ENCODE assay signal across 25 mouse cellular contexts in the genomic region with DNA sequence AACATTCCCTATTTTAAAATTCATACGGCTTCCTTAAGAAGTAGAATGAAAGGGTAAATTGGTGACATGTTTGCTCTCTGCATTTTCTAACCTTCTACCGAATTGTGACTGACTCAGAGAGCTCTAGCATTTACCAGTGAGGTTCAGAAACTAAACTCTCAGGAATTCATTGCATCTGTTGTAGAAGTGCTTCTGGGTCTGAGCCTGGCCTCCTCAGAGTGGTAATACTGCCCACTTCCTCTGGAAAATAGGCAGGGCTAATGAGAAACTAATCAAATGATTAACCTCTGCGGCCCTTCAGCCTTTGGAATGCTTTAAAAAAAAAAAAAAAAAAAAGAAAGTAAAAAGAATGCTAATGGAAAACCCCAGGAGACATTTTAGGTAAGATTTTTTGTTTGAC. TPM values are rescaled to one million over a fixed set of nuclear protein-coding genes. Genes with fewer than 3 reads are reported as not detected.
DNase-seq lines count a peak whose midpoint lies in the region; ATAC-seq and TF ChIP-seq lines count a peak whose summit lies in the region.
"Had no signal": no experiment of that assay in that cellular context is flagged by ENCODE, and none has a peak within 500 bp of the region (broad histone marks: within the 10 kb centered on the region; RNA-seq: fewer than 3 reads in every experiment).

No protein-coding gene starts in this region.

- no peak for ATAC-seq in embryonic facial prominence, embryonic 11.5 days (replicated peaks; ENCODE audit: insufficient number of reproducible peaks, low FRiP score, low TSS enrichment, low read depth)
- ATAC-seq in kidney, embryonic 16.5 days (ENCODE audit: low FRiP score, low TSS enrichment), result no peak
- ATAC-seq: activated CD4-positive, CD25-positive, alpha-beta regulatory T cell, adult 4 months; CD4-positive, CD25-positive, alpha-beta regulatory T cell, adult 4 months; forebrain, embryonic 13.5 days; forebrain, embryonic 15.5 days; forebrain, postnatal 0 days; Patski had no signal

- no peak for TF ChIP-seq POLR2A in kidney, adult 2 months (IDR thresholded peaks at IDR 0.05; ENCODE audit: low read depth, low read length)

- no peaks in the 10 kb centered on the region for H3K4me1 ChIP-seq in embryonic facial prominence, embryonic 11.5 days (ENCODE audit: control insufficient read depth, insufficient read depth, low read length)
- peaks cover 21% of the 10 kb centered on the region for H3K4me1 ChIP-seq in embryonic facial prominence, embryonic 10.5 days
- H3K4me1 ChIP-seq in kidney, adult 2 months (ENCODE audit: control insufficient read depth, insufficient read depth, low read length), result peaks cover 18% of the 10 kb centered on the region; the same call in 1 of the 2 replicates
- no peaks in the 10 kb centered on the region for H3K4me1 ChIP-seq in kidney, embryonic 16.5 days (ENCODE audit: insufficient read depth, low read length)
- H3K4me1 ChIP-seq: embryonic facial prominence, embryonic 12.5 days; forebrain, embryonic 13.5 days; forebrain, embryonic 15.5 days had no signal

- peak; percentile 30 for DNase-seq in embryonic facial prominence, embryonic 11.5 days (ENCODE audit: low spot score)
- no peak for DNase-seq in embryonic facial prominence, embryonic 10.5 days (ENCODE audit: low spot score)
- peak; percentile 67 for DNase-seq in kidney, adult 2 months
- DNase-seq in kidney, postnatal 4 days, result no peak
- DNase-seq in kidney, postnatal 14 days, result no peak
- DNase-seq in right cerebral cortex, adult 18-20 months, result no peak
- DNase-seq: adrenal gland, adult 8-10 months; adrenal gland, postnatal 14 days; adrenal gland, postnatal 36 days; B cell, adult 2 months; cerebellum, adult 11-12 months; cerebellum, adult 2 months; cerebellum, adult 9-10 months; cerebellum, postnatal 10 days; cerebellum, postnatal 25 days; forebrain, postnatal 0 days had no signal

- H3K27ac ChIP-seq in embryonic facial prominence, embryonic 11.5 days (replicated peaks; ENCODE audit: low read depth, low read length), result no peak overlapping the region
- H3K27ac ChIP-seq in embryonic facial prominence, embryonic 10.5 days (replicated peaks), result no peak overlapping the region
- H3K27ac ChIP-seq in kidney, adult 2 months (ENCODE audit: insufficient read depth, low read depth, low read length), result peak overlapping the region; percentile 62; the same call in 1 of the 2 replicates
- 0 out of 2 replicates have a peak overlapping the region, but pooled peaks have one; percentile 43 for H3K27ac ChIP-seq in kidney, embryonic 16.5 days (ENCODE audit: low read length)
- H3K27ac ChIP-seq: embryonic facial prominence, embryonic 12.5 days; forebrain, embryonic 13.5 days; forebrain, embryonic 15.5 days had no signal

- WGBS in embryonic facial prominence, embryonic 11.5 days, result 37% methylated on average over 3 of the region's 3 CpGs
- 42% methylated on average over 3 of the region's 3 CpGs for WGBS in embryonic facial prominence, embryonic 10.5 days
- WGBS in kidney, adult 2 months, result 34% methylated on average over 3 of the region's 3 CpGs
- 57% methylated on average over 3 of the region's 3 CpGs for WGBS in kidney, embryonic 16.5 days

- H3K4me3 ChIP-seq in embryonic facial prominence, embryonic 11.5 days (ENCODE audit: low read depth, low read length), result no peak overlapping the region
- H3K4me3 ChIP-seq in embryonic facial prominence, embryonic 10.5 days, result no peak overlapping the region
- no peak overlapping the region for H3K4me3 ChIP-seq in kidney, adult 2 months (ENCODE audit: insufficient read depth, low read depth, low read length)
- H3K4me3 ChIP-seq in kidney, embryonic 16.5 days (ENCODE audit: low read length), result no peak overlapping the region
- H3K4me3 ChIP-seq: embryonic facial prominence, embryonic 12.5 days; forebrain, embryonic 13.5 days; forebrain, embryonic 15.5 days had no signal

- H3K27me3 ChIP-seq in embryonic facial prominence, embryonic 11.5 days (ENCODE audit: control insufficient read depth, insufficient read depth, low read length), result no peaks in the 10 kb centered on the region
- no peaks in the 10 kb centered on the region for H3K27me3 ChIP-seq in embryonic facial prominence, embryonic 10.5 days (replicated peaks; ENCODE audit: low read depth, poor library complexity, severe bottlenecking)
- no peaks in the 10 kb centered on the region for H3K27me3 ChIP-seq in kidney, adult 2 months (replicated peaks; ENCODE audit: control insufficient read depth, insufficient read depth, low read length)
- H3K27me3 ChIP-seq in kidney, embryonic 16.5 days (ENCODE audit: insufficient read depth, low read length), result no peaks in the 10 kb centered on the region
- H3K27me3 ChIP-seq: CH12.LX; embryonic facial prominence, embryonic 12.5 days; forebrain, embryonic 13.5 days; forebrain, embryonic 15.5 days; Patski had no signal

- H3K36me3 ChIP-seq in embryonic facial prominence, embryonic 11.5 days (replicated peaks; ENCODE audit: control insufficient read depth, insufficient read depth, low read depth, low read length), result peaks cover 9% of the 10 kb centered on the region
- peaks cover 75% of the 10 kb centered on the region for H3K36me3 ChIP-seq in embryonic facial prominence, embryonic 10.5 days (replicated peaks)
- no peaks in the 10 kb centered on the region; the same call in 1 of the 2 replicates for H3K36me3 ChIP-seq in kidney, adult 2 months (ENCODE audit: control insufficient read depth, insufficient read depth, low read length)
- peaks cover 18% of the 10 kb centered on the region for H3K36me3 ChIP-seq in kidney, embryonic 16.5 days (ENCODE audit: insufficient read depth, low read length)

- no peak for TF ChIP-seq CTCF in kidney, adult 2 months (conservative IDR thresholded peaks at IDR 0.05; ENCODE audit: insufficient read depth, insufficient read length, low read depth, low read length)

- H3K9ac ChIP-seq in embryonic facial prominence, embryonic 11.5 days (replicated peaks; ENCODE audit: low read length), result no peak overlapping the region
- H3K9ac ChIP-seq in kidney, embryonic 16.5 days (replicated peaks; ENCODE audit: low read length), result no peak overlapping the region
- H3K9ac ChIP-seq: embryonic facial prominence, embryonic 12.5 days; forebrain, embryonic 13.5 days; forebrain, embryonic 15.5 days; forebrain, postnatal 0 days had no signal

- no peaks in the 10 kb centered on the region for H3K9me3 ChIP-seq in embryonic facial prominence, embryonic 11.5 days (replicated peaks; ENCODE audit: control insufficient read depth, low read length)
- no peaks in the 10 kb centered on the region for H3K9me3 ChIP-seq in embryonic facial prominence, embryonic 10.5 days
- H3K9me3 ChIP-seq in kidney, embryonic 16.5 days (ENCODE audit: low read length), result no peaks in the 10 kb centered on the region
- H3K9me3 ChIP-seq: embryonic facial prominence, embryonic 12.5 days; forebrain, embryonic 13.5 days; forebrain, embryonic 15.5 days; G1E had no signal

- no peak overlapping the region for H3K4me2 ChIP-seq in embryonic facial prominence, embryonic 11.5 days (ENCODE audit: low read depth, low read length)
- H3K4me2 ChIP-seq in kidney, embryonic 16.5 days (replicated peaks; ENCODE audit: low read depth, low read length), result no peak overlapping the region
- H3K4me2 ChIP-seq: embryonic facial prominence, embryonic 12.5 days; forebrain, embryonic 13.5 days; forebrain, embryonic 15.5 days had no signal

RNA-seq across cellular contexts. Expression of a gene that starts 11.1 kb away (rescaled TPM):
- polyA plus RNA-seq in embryonic facial prominence, embryonic 11.5 days (2014; fragmentation: Nextera tagmentation; extraction: Ambion mirVana), result 230 and 250 TPM in 2 replicates
- polyA plus RNA-seq in embryonic facial prominence, embryonic 10.5 days (2016; fragmentation: Nextera tagmentation; extraction: Ambion mirVana), result 138 and 157 TPM in 2 replicates
- polyA plus RNA-seq in kidney, adult 2 months (2012; rRNA removed), result 380 and 386 TPM in 2 replicates
- 234 and 281 TPM in 2 replicates for polyA plus RNA-seq in kidney, embryonic 16.5 days (2015; fragmentation: Nextera tagmentation; extraction: Ambion mirVana)

RNA-seq across cellular contexts. Expression of a gene that starts 23.1 kb away (rescaled TPM):
- 425 and 429 TPM in 2 replicates for polyA plus RNA-seq in embryonic facial prominence, embryonic 11.5 days (2014; fragmentation: Nextera tagmentation; extraction: Ambion mirVana)
- 532 and 553 TPM in 2 replicates for polyA plus RNA-seq in embryonic facial prominence, embryonic 10.5 days (2016; fragmentation: Nextera tagmentation; extraction: Ambion mirVana)
- polyA plus RNA-seq in kidney, adult 2 months (2012; rRNA removed), result 45.1 and 88.3 TPM in 2 replicates
- polyA plus RNA-seq in kidney, embryonic 16.5 days (2015; fragmentation: Nextera tagmentation; extraction: Ambion mirVana), result 404 and 448 TPM in 2 replicates

RNA-seq across cellular contexts. Expression of a gene that starts 23.3 kb away (rescaled TPM):
- 188 and 218 TPM in 2 replicates for polyA plus RNA-seq in embryonic facial prominence, embryonic 11.5 days (2014; fragmentation: Nextera tagmentation; extraction: Ambion mirVana)
- polyA plus RNA-seq in embryonic facial prominence, embryonic 10.5 days (2016; fragmentation: Nextera tagmentation; extraction: Ambion mirVana), result 352 and 375 TPM in 2 replicates
- polyA plus RNA-seq in kidney, adult 2 months (2012; rRNA removed), result 158 and 178 TPM in 2 replicates
- 162 and 174 TPM in 2 replicates for polyA plus RNA-seq in kidney, embryonic 16.5 days (2015; fragmentation: Nextera tagmentation; extraction: Ambion mirVana)

RNA-seq across cellular contexts. Expression of a gene that starts 50.9 kb away (rescaled TPM):
- polyA plus RNA-seq in embryonic facial prominence, embryonic 11.5 days (2014; fragmentation: Nextera tagmentation; extraction: Ambion mirVana), result 42.4 and 42.9 TPM in 2 replicates
- polyA plus RNA-seq in embryonic facial prominence, embryonic 10.5 days (2016; fragmentation: Nextera tagmentation; extraction: Ambion mirVana), result 35.5 and 39.4 TPM in 2 replicates
- polyA plus RNA-seq in kidney, adult 2 months (2012; rRNA removed), result 19.1 and 24.6 TPM in 2 replicates
- 29.7 and 38.4 TPM in 2 replicates for polyA plus RNA-seq in kidney, embryonic 16.5 days (2015; fragmentation: Nextera tagmentation; extraction: Ambion mirVana)

RNA-seq across cellular contexts. Expression of a gene that starts 59.3 kb away (rescaled TPM):
- polyA plus RNA-seq in embryonic facial prominence, embryonic 11.5 days (2014; fragmentation: Nextera tagmentation; extraction: Ambion mirVana), result 29.1 and 31.3 TPM in 2 replicates
- 42.0 and 44.6 TPM in 2 replicates for polyA plus RNA-seq in embryonic facial prominence, embryonic 10.5 days (2016; fragmentation: Nextera tagmentation; extraction: Ambion mirVana)
- polyA plus RNA-seq in kidney, adult 2 months (2012; rRNA removed), result 4.6 and 5.1 TPM in 2 replicates
- polyA plus RNA-seq in kidney, embryonic 16.5 days (2015; fragmentation: Nextera tagmentation; extraction: Ambion mirVana), result 28.0 and 34.0 TPM in 2 replicates

Comparison
In these comparisons a context has a peak if more than half of its experiments do, and no peak if none do; other contexts are left out.
1. DNase-seq: peak in embryonic facial prominence, embryonic 11.5 days (single experiment) and kidney, adult 2 months (single experiment); none in embryonic facial prominence, embryonic 10.5 days (single experiment), kidney, postnatal 4 days (0 of 2), kidney, postnatal 14 days (single experiment) and right cerebral cortex, adult 18-20 months (single experiment).
2. H3K27ac ChIP-seq: peak in kidney, adult 2 months (single experiment) and kidney, embryonic 16.5 days (single experiment); none in embryonic facial prominence, embryonic 11.5 days (single experiment) and embryonic facial prominence, embryonic 10.5 days (single experiment).